Mouse (Mus musculus) forebrain, embryonic 11.5 days (tissue): ENCODE results near the gene Aknad1. TPM values are rescaled to one million over a fixed set of nuclear protein-coding genes. Genes with fewer than 3 reads are reported as not detected.

ENCODE experiments used
- ATAC-seq: fragments of 200-750 bp; cut with Nextera tagmentation; replicated peaks from 2 replicates; pipeline ENCODE4 v1.8.0; 2017; ENCODE audit warnings: moderate TSS enrichment; ENCODE audit not compliant: low FRiP score
- DNase-seq: peaks from one replicate; pipeline ENCODE4 v3.0.0-alpha.2; 2017; ENCODE audit warnings: low spot score
- H3K27ac ChIP-seq: fragments of 300-500 bp; sonication (generic); 2 replicates; pipeline ENCODE4 v1.5.1; 2014; ENCODE audit warnings: low read depth, low read length
- H3K27me3 ChIP-seq: fragments of 300-500 bp; sonication (generic); 2 replicates; pipeline ENCODE4 v1.6.1; 2014; ENCODE audit warnings: mild to moderate bottlenecking, low read length, mixed read lengths; ENCODE audit not compliant: control insufficient read depth, insufficient read depth
- H3K36me3 ChIP-seq: fragments of 300-500 bp; sonication (generic); 2 replicates; pipeline ENCODE4 v1.6.1; 2014; ENCODE audit warnings: mild to moderate bottlenecking, low read length, moderate library complexity, mixed read lengths; ENCODE audit not compliant: control insufficient read depth, insufficient read depth
- H3K4me1 ChIP-seq: fragments of 300-500 bp; sonication (generic); replicated peaks from 2 replicates; pipeline ENCODE4 v1.6.1; 2014; ENCODE audit warnings: low read length, mixed read lengths; ENCODE audit not compliant: control insufficient read depth, insufficient read depth
- H3K4me2 ChIP-seq: fragments of 300-500 bp; sonication (generic); 2 replicates; pipeline ENCODE4 v1.6.1; 2014; ENCODE audit warnings: low read depth, mild to moderate bottlenecking, low read length, moderate library complexity, mixed read lengths; ENCODE audit not compliant: severe bottlenecking
- H3K4me3 ChIP-seq: fragments of 300-500 bp; sonication (generic); 2 replicates; pipeline ENCODE4 v1.5.1; 2014; ENCODE audit warnings: low read depth, low read length
- H3K9ac ChIP-seq: fragments of 300-500 bp; sonication (generic); 2 replicates; pipeline ENCODE4 v1.6.1; 2014; ENCODE audit warnings: low read length
- H3K9me3 ChIP-seq: fragments of 300-500 bp; sonication (generic); 2 replicates; pipeline ENCODE4 v1.6.1; 2016; ENCODE audit warnings: low read length, mixed read lengths; ENCODE audit not compliant: control insufficient read depth
- WGBS: fragments of 180-500 bp; shearing (Covaris S2); extraction: QIAGEN DNeasy Blood & Tissue Kit; methylation state at CpG from one replicate; pipeline ENCODE4 v1.1.7; 2014; 5-methylcytosine and 5-hydroxymethylcytosine counted together
- polyA plus RNA-seq: library from polyadenylated mRNA; unstranded; fragments of >200 nt; fragmentation: Nextera tagmentation; extraction: Ambion mirVana; gene quantifications from 2 replicates; pipeline ENCODE4 v1.2.1, GENCODE M21; 2014

Gene Aknad1
- polyA plus RNA-seq, 1 experiment from 2014 or later, result not detected

- WGBS, result 89% methylated on average over 9 of the region's 9 CpGs
- Histone ChIP-seq H3K27ac (no peak overlapping the region), H3K4me2 (no peak overlapping the region), H3K9ac (no peak overlapping the region), H3K27me3 (no peaks in the 10 kb centered on the region), H3K9me3 (no peaks in the 10 kb centered on the region), H3K36me3 (no peaks in the 10 kb centered on the region), H3K4me1 (no peaks in the 10 kb centered on the region), H3K4me3 (no peak overlapping the region)
- ATAC-seq, result no peak
- no peak for DNase-seq
Measured at GRCm38 (mm10) chr3:108794780-108795179, 55.3 kb downstream of the Aknad1 start.

GRCm38 (mm10) chr3:108795554-108796299 lies 56.3 kb downstream of the Aknad1 start:
- Histone ChIP-seq H3K4me1 (no peaks in the 10 kb centered on the region), H3K4me2 (no peak overlapping the region), H3K4me3 (no peak overlapping the region), H3K36me3 (no peaks in the 10 kb centered on the region), H3K27ac (no peak overlapping the region), H3K27me3 (no peaks in the 10 kb centered on the region), H3K9me3 (no peaks in the 10 kb centered on the region), H3K9ac (no peak overlapping the region)
- WGBS, result 87% methylated on average over 7 of the region's 7 CpGs
- no peak for DNase-seq
- ATAC-seq, result no peak

GRCm38 (mm10) chr3:108796386-108796785 lies 56.9 kb downstream of the Aknad1 start:
- DNase-seq (no peak), ATAC-seq (no peak)
- Histone ChIP-seq H3K27ac (no peak overlapping the region), H3K9me3 (no peaks in the 10 kb centered on the region), H3K4me3 (no peak overlapping the region), H3K27me3 (no peaks in the 10 kb centered on the region), H3K9ac (no peak overlapping the region), H3K4me1 (no peaks in the 10 kb centered on the region), H3K36me3 (no peaks in the 10 kb centered on the region; the same call in 1 of the 2 replicates), H3K4me2 (no peak overlapping the region)
- WGBS, result 88% methylated on average over 4 of the region's 4 CpGs

- Histone ChIP-seq H3K4me3 (no peak overlapping the region), H3K4me1 (no peaks in the 10 kb centered on the region), H3K36me3 (no peaks in the 10 kb centered on the region; the same call in 1 of the 2 replicates), H3K9ac (no peak overlapping the region), H3K9me3 (no peaks in the 10 kb centered on the region), H3K4me2 (no peak overlapping the region), H3K27ac (no peak overlapping the region), H3K27me3 (no peaks in the 10 kb centered on the region)
- DNase-seq (no peak), ATAC-seq (no peak)
- WGBS, result 91% methylated on average over 6 of the region's 6 CpGs
Measured at GRCm38 (mm10) chr3:108797723-108798122, 58.3 kb downstream of the Aknad1 start.

GRCm38 (mm10) chr3:108798375-108798774 lies 58.9 kb downstream of the Aknad1 start:
- no peak for DNase-seq
- Histone ChIP-seq H3K9ac (no peak overlapping the region), H3K4me1 (no peaks in the 10 kb centered on the region), H3K4me2 (no peak overlapping the region), H3K27me3 (no peaks in the 10 kb centered on the region), H3K4me3 (no peak overlapping the region), H3K36me3 (no peaks in the 10 kb centered on the region; the same call in 1 of the 2 replicates), H3K9me3 (no peaks in the 10 kb centered on the region), H3K27ac (no peak overlapping the region)
- WGBS, result 89% methylated on average over 2 of the region's 2 CpGs
- ATAC-seq, result no peak

GRCm38 (mm10) chr3:108805622-108806021 lies 66.2 kb downstream of the Aknad1 start:
- ATAC-seq, result no peak
- no peaks in the 10 kb centered on the region for H3K27me3 ChIP-seq
- no peaks in the 10 kb centered on the region; the same call in 1 of the 2 replicates for H3K36me3 ChIP-seq
- no peak overlapping the region for H3K4me3 ChIP-seq
- H3K4me1 ChIP-seq, result no peaks in the 10 kb centered on the region
- no peak overlapping the region for H3K4me2 ChIP-seq
- H3K9me3 ChIP-seq, result no peaks in the 10 kb centered on the region
- 66% methylated on average over 5 of the region's 5 CpGs for WGBS
- no peak overlapping the region for H3K9ac ChIP-seq
- no peak overlapping the region for H3K27ac ChIP-seq
- DNase-seq, result no peak

- no peaks in the 10 kb centered on the region for H3K4me1 ChIP-seq
- ATAC-seq (no peak), DNase-seq (no peak)
- H3K9me3 ChIP-seq, result no peaks in the 10 kb centered on the region
- H3K27me3 ChIP-seq, result no peaks in the 10 kb centered on the region
- 90% methylated on average over 4 of the region's 4 CpGs for WGBS
- H3K4me2 ChIP-seq, result no peak overlapping the region
- no peak overlapping the region for H3K9ac ChIP-seq
- H3K27ac ChIP-seq, result no peak overlapping the region
- H3K36me3 ChIP-seq, result no peaks in the 10 kb centered on the region; the same call in 1 of the 2 replicates
- H3K4me3 ChIP-seq, result no peak overlapping the region
Measured at GRCm38 (mm10) chr3:108810747-108811263, 71.3 kb downstream of the Aknad1 start.

GRCm38 (mm10) chr3:108815631-108816030 lies 76.2 kb downstream of the Aknad1 start:
- no peaks in the 10 kb centered on the region for H3K4me1 ChIP-seq
- no peaks in the 10 kb centered on the region; the same call in 1 of the 2 replicates for H3K36me3 ChIP-seq
- H3K9ac ChIP-seq, result no peak overlapping the region
- ATAC-seq, result no peak
- H3K4me2 ChIP-seq, result no peak overlapping the region
- DNase-seq, result no peak
- H3K4me3 ChIP-seq, result no peak overlapping the region
- no peak overlapping the region for H3K27ac ChIP-seq
- H3K9me3 ChIP-seq, result no peaks in the 10 kb centered on the region
- 90% methylated on average over 4 of the region's 4 CpGs for WGBS
- no peaks in the 10 kb centered on the region for H3K27me3 ChIP-seq

- H3K4me2 ChIP-seq, result no peak overlapping the region
- no peak overlapping the region for H3K4me3 ChIP-seq
- DNase-seq (no peak), ATAC-seq (no peak)
- no peak overlapping the region for H3K9ac ChIP-seq
- H3K27me3 ChIP-seq, result no peaks in the 10 kb centered on the region
- no peak overlapping the region for H3K27ac ChIP-seq
- no peaks in the 10 kb centered on the region for H3K36me3 ChIP-seq
- 89% methylated on average over 11 of the region's 11 CpGs for WGBS
- H3K9me3 ChIP-seq, result no peaks in the 10 kb centered on the region
- no peaks in the 10 kb centered on the region for H3K4me1 ChIP-seq
Measured at GRCm38 (mm10) chr3:108830493-108830892, 91.0 kb downstream of the Aknad1 start.
